ENCODE assay signal across 8 mouse cellular contexts in genomic region chr8:108910843-108911242, GRCm38 (mm10).
DNase-seq lines count a peak whose midpoint lies in the region; ATAC-seq and TF ChIP-seq lines count a peak whose summit lies in the region.

No protein-coding gene starts in this region.

- H3K27ac ChIP-seq in gastrocnemius, adult 2 months = no peak overlapping the region
- 0 out of 2 replicates have a peak overlapping the region, but pooled peaks have one; percentile 25 for H3K27ac ChIP-seq in heart, embryonic 16.5 days (ENCODE audit: low read length)

- no peaks in the 10 kb centered on the region for H3K27me3 ChIP-seq in heart, embryonic 16.5 days (ENCODE audit: control insufficient read depth, insufficient read depth, low read length)

- 43% methylated on average over 12 of the region's 12 CpGs for WGBS in heart, embryonic 16.5 days

- no peak overlapping the region for H3K9ac ChIP-seq in heart, embryonic 16.5 days (ENCODE audit: low read length)

- no peaks in the 10 kb centered on the region for H3K36me3 ChIP-seq in heart, embryonic 16.5 days (ENCODE audit: control insufficient read depth, insufficient read depth)

- no peak overlapping the region for H3K4me2 ChIP-seq in heart, embryonic 16.5 days (ENCODE audit: low read depth, low read length)

- TF ChIP-seq CTCF in gastrocnemius, adult 2 months (IDR thresholded peaks at IDR 0.05) = no peak

- peak overlapping the region; percentile 41 for H3K4me3 ChIP-seq in gastrocnemius, adult 2 months
- H3K4me3 ChIP-seq in heart, embryonic 16.5 days (ENCODE audit: low read length) = no peak overlapping the region

- DNase-seq in gastrocnemius, adult 2 months = peak; percentile 46
- no peak for DNase-seq in gastrocnemius, postnatal 36 days
- DNase-seq in adrenal gland, postnatal 14 days = peak; percentile 32
- peak; percentile 35 for DNase-seq in lung, postnatal 10 days
- no peak for DNase-seq in spleen, postnatal 4 days (ENCODE audit: low spot score in 2 of 2)
- no peak for DNase-seq in T-cell, adult 2 months (ENCODE audit: low spot score)
- DNase-seq in spleen, postnatal 14 days (ENCODE audit: low spot score in 2 of 2) = no peak

- no peaks in the 10 kb centered on the region for H3K9me3 ChIP-seq in heart, embryonic 16.5 days (replicated peaks; ENCODE audit: control insufficient read depth, low read length)

- peak; percentile 42; the same call in 1 of the 2 replicates for ATAC-seq in heart, embryonic 16.5 days (replicated peaks; ENCODE audit: extremely low read depth, insufficient read depth, low FRiP score)

- intact Hi-C loops in gastrocnemius, adult 2 months (cut with DNase I) = loop anchor here (1.0 to 10.0 kb wide), 4 partner anchors 25 to 337 kb away; no protein-coding TSS in a partner anchor
- intact Hi-C loops in gastrocnemius, postnatal 36 days (cut with DNase I) = loop anchor here (2.0 to 5.0 kb wide), 4 partner anchors 24 to 334 kb away; no protein-coding TSS in a partner anchor

- H3K4me1 ChIP-seq in heart, embryonic 16.5 days (ENCODE audit: control insufficient read depth, insufficient read depth, low read length) = peaks cover 12% of the 10 kb centered on the region

Comparison
In these comparisons a context has a peak if more than half of its experiments do, and no peak if none do; other contexts are left out.
1. DNase-seq: peak in gastrocnemius, adult 2 months (single experiment), adrenal gland, postnatal 14 days (single experiment) and lung, postnatal 10 days (single experiment); none in gastrocnemius, postnatal 36 days (0 of 2), spleen, postnatal 4 days (0 of 2), T-cell, adult 2 months (single experiment) and spleen, postnatal 14 days (0 of 2).